Mouse (Mus musculus) G1E (cell line): ENCODE data around the gene Rap1gap2.

Source experiments
- CTCF ChIP-seq: IDR thresholded peaks from 2 replicates; pipeline ENCODE4 v1.5.1; 2012; ENCODE audit warnings: low read depth, low read length, inconsistent platforms, mixed read lengths
- GATA1 ChIP-seq: IDR thresholded peaks from 2 replicates; pipeline ENCODE4 v1.6.1; 2012; ENCODE audit warnings: borderline replicate concordance, low read length, inconsistent platforms, mixed read lengths
- POLR2AphosphoS5 ChIP-seq: IDR thresholded peaks from 2 replicates; pipeline ENCODE4 v1.6.1; 2012; ENCODE audit warnings: low read depth, low read length, inconsistent platforms; ENCODE audit not compliant: insufficient replicate concordance
- TAL1 ChIP-seq: conservative IDR thresholded peaks from 2 replicates; pipeline ENCODE4 v1.6.1; 2012; ENCODE audit warnings: low read depth, low read length, inconsistent platforms, mixed read lengths

GRCm38 (mm10) chr11:74419601-74420000 is 191.1 kb downstream of the Rap1gap2 start:
- no peak for TF ChIP-seq CTCF
- no peak for TF ChIP-seq POLR2AphosphoS5
- TF ChIP-seq TAL1: no peak
- TF ChIP-seq GATA1: no peak
